Mouse (Mus musculus): ENCODE data around the gene Pigq. TPM values are rescaled to one million over a fixed set of nuclear protein-coding genes. Genes with fewer than 3 reads are reported as not detected.
A peak's percentile ranks its signal among the peaks of the same experiment; 100 is the strongest.

Pigq gene
- polyA plus RNA-seq, 1 experiment from 2014 or later = 77.1 TPM

GRCm38 (mm10) chr17:25880196-25880910 is 64.4 kb downstream of the Pigq start, which contains the start of gene Wfikkn1:
Wfikkn1 (minus strand) TSS chr17:25880858.
- Histone ChIP-seq H3K9me3 (replicated peaks; ENCODE audit: control insufficient read depth, low read length) (no peaks in the 10 kb centered on the region), H3K4me3 (ENCODE audit: low read depth, low read length) (no peak within 1 kb of the TSS), H3K9ac (ENCODE audit: low read depth, low read length) (peak within 1 kb of the TSS; percentile 56; the same call in 1 of the 2 replicates), H3K27me3 (ENCODE audit: control insufficient read depth, insufficient read depth, low read length) (no peaks in the 10 kb centered on the region), H3K4me2 (no peak within 1 kb of the TSS), H3K4me1 (ENCODE audit: control insufficient read depth, insufficient read depth, low read length) (peaks cover 31% of the 10 kb centered on the region), H3K36me3 (ENCODE audit: control insufficient read depth, insufficient read depth, low read length) (peaks cover 11% of the 10 kb centered on the region), H3K27ac (ENCODE audit: low read depth, low read length) (peak within 1 kb of the TSS; percentile 35; the same call in 1 of the 2 replicates)
- no peak for ATAC-seq (replicated peaks; ENCODE audit: insufficient number of reproducible peaks, low FRiP score, low TSS enrichment)
- 52% methylated on average over 5 of the region's 5 CpGs for whole genome bisulfite sequencing (ENCODE audit: insufficient replicate concordance)

- no peak overlapping the region for H3K27ac ChIP-seq (ENCODE audit: low read depth, low read length)
- peaks cover 11% of the 10 kb centered on the region; the same call in 1 of the 2 replicates for H3K36me3 ChIP-seq (ENCODE audit: control insufficient read depth, insufficient read depth, low read length)
- no peak for ATAC-seq (replicated peaks; ENCODE audit: insufficient number of reproducible peaks, low FRiP score, low TSS enrichment)
- H3K4me3 ChIP-seq (ENCODE audit: low read depth, low read length) = no peak overlapping the region
- H3K4me1 ChIP-seq (ENCODE audit: control insufficient read depth, insufficient read depth, low read length) = peaks cover 31% of the 10 kb centered on the region
- WGBS (ENCODE audit: insufficient replicate concordance) = 84% methylated on average over 8 of the region's 8 CpGs
- no peak overlapping the region for H3K4me2 ChIP-seq
- no peak overlapping the region for H3K9ac ChIP-seq (ENCODE audit: low read depth, low read length)
- H3K27me3 ChIP-seq (ENCODE audit: control insufficient read depth, insufficient read depth, low read length) = no peaks in the 10 kb centered on the region
- no peaks in the 10 kb centered on the region for H3K9me3 ChIP-seq (replicated peaks; ENCODE audit: control insufficient read depth, low read length)
These were observed 65.0 kb downstream of the Pigq start for GRCm38 (mm10) chr17:25879750-25880149.

- Histone ChIP-seq H3K4me3 (ENCODE audit: low read depth, low read length) (no peak overlapping the region), H3K9me3 (replicated peaks; ENCODE audit: control insufficient read depth, low read length) (no peaks in the 10 kb centered on the region), H3K27me3 (ENCODE audit: control insufficient read depth, insufficient read depth, low read length) (no peaks in the 10 kb centered on the region), H3K27ac (ENCODE audit: low read depth, low read length) (no peak overlapping the region), H3K4me1 (ENCODE audit: control insufficient read depth, insufficient read depth, low read length) (peaks cover 31% of the 10 kb centered on the region), H3K9ac (ENCODE audit: low read depth, low read length) (no peak overlapping the region), H3K4me2 (no peak overlapping the region), H3K36me3 (ENCODE audit: control insufficient read depth, insufficient read depth, low read length) (peaks cover 11% of the 10 kb centered on the region; the same call in 1 of the 2 replicates)
- WGBS (ENCODE audit: insufficient replicate concordance) = 64% methylated on average over 4 of the region's 4 CpGs
- no peak for ATAC-seq (replicated peaks; ENCODE audit: insufficient number of reproducible peaks, low FRiP score, low TSS enrichment)
These were observed 65.5 kb downstream of the Pigq start for GRCm38 (mm10) chr17:25879261-25879660.

GRCm38 (mm10) chr17:25878611-25879180 is 66.0 kb downstream of the Pigq start:
- WGBS (ENCODE audit: insufficient replicate concordance) = 92% methylated on average over 19 of the region's 19 CpGs
- no peak overlapping the region for H3K9ac ChIP-seq (ENCODE audit: low read depth, low read length)

GRCm38 (mm10) chr17:25877741-25878610 is 66.8 kb downstream of the Pigq start:
- H3K4me3 ChIP-seq (ENCODE audit: low read depth, low read length) = no peak overlapping the region
- peaks cover 36% of the 10 kb centered on the region for H3K4me1 ChIP-seq (ENCODE audit: control insufficient read depth, insufficient read depth, low read length)
- 91% methylated on average over 32 of the region's 32 CpGs for WGBS (ENCODE audit: insufficient replicate concordance)
- H3K9ac ChIP-seq (ENCODE audit: low read depth, low read length) = no peak overlapping the region
- peaks cover 7% of the 10 kb centered on the region; the same call in 1 of the 2 replicates for H3K36me3 ChIP-seq (ENCODE audit: control insufficient read depth, insufficient read depth, low read length)
- H3K9me3 ChIP-seq (replicated peaks; ENCODE audit: control insufficient read depth, low read length) = no peaks in the 10 kb centered on the region
- no peaks in the 10 kb centered on the region for H3K27me3 ChIP-seq (ENCODE audit: control insufficient read depth, insufficient read depth, low read length)
- H3K4me2 ChIP-seq = no peak overlapping the region
- no peak overlapping the region for H3K27ac ChIP-seq (ENCODE audit: low read depth, low read length)
- no peak for ATAC-seq (replicated peaks; ENCODE audit: insufficient number of reproducible peaks, low FRiP score, low TSS enrichment)

More at GRCm38 (mm10) chr17:25878611-25879180, 66.0 kb downstream of the Pigq start:
- Histone ChIP-seq H3K4me1 (ENCODE audit: control insufficient read depth, insufficient read depth, low read length) (peaks cover 36% of the 10 kb centered on the region), H3K27me3 (ENCODE audit: control insufficient read depth, insufficient read depth, low read length) (no peaks in the 10 kb centered on the region), H3K4me2 (no peak overlapping the region), H3K36me3 (ENCODE audit: control insufficient read depth, insufficient read depth, low read length) (peaks cover 11% of the 10 kb centered on the region; the same call in 1 of the 2 replicates), H3K27ac (ENCODE audit: low read depth, low read length) (no peak overlapping the region), H3K4me3 (ENCODE audit: low read depth, low read length) (no peak overlapping the region), H3K9me3 (replicated peaks; ENCODE audit: control insufficient read depth, low read length) (no peaks in the 10 kb centered on the region)
- ATAC-seq (replicated peaks; ENCODE audit: insufficient number of reproducible peaks, low FRiP score, low TSS enrichment) = no peak

- no peaks in the 10 kb centered on the region for H3K27me3 ChIP-seq (ENCODE audit: control insufficient read depth, insufficient read depth, low read length)
- ATAC-seq (replicated peaks; ENCODE audit: insufficient number of reproducible peaks, low FRiP score, low TSS enrichment) = no peak
- WGBS (ENCODE audit: insufficient replicate concordance) = 88% methylated on average over 3 of the region's 3 CpGs
- H3K4me3 ChIP-seq (ENCODE audit: low read depth, low read length) = no peak overlapping the region
- H3K27ac ChIP-seq (ENCODE audit: low read depth, low read length) = no peak overlapping the region
- H3K4me2 ChIP-seq = no peak overlapping the region
- peaks cover 7% of the 10 kb centered on the region; the same call in 1 of the 2 replicates for H3K36me3 ChIP-seq (ENCODE audit: control insufficient read depth, insufficient read depth, low read length)
- H3K4me1 ChIP-seq (ENCODE audit: control insufficient read depth, insufficient read depth, low read length) = peaks cover 33% of the 10 kb centered on the region
- H3K9me3 ChIP-seq (replicated peaks; ENCODE audit: control insufficient read depth, low read length) = no peaks in the 10 kb centered on the region
- no peak overlapping the region for H3K9ac ChIP-seq (ENCODE audit: low read depth, low read length)
These were observed 67.7 kb downstream of the Pigq start for GRCm38 (mm10) chr17:25877025-25877424.

Other genes starting within 250 kb of the Pigq start
- gene Gng13, start 227.8 kb downstream of the Pigq start, polyA plus RNA-seq (2014; fragmentation: Nextera tagmentation; extraction: Ambion mirVana) = 2.1 and 2.7 TPM in 2 replicates
- 12.6 and 12.8 TPM in 2 replicates for gene Chtf18, start 217.5 kb downstream of the Pigq start, polyA plus RNA-seq (2014; fragmentation: Nextera tagmentation; extraction: Ambion mirVana)
- 11.7 and 12.9 TPM in 2 replicates for gene Rpusd1, start 217.3 kb downstream of the Pigq start, polyA plus RNA-seq (2014; fragmentation: Nextera tagmentation; extraction: Ambion mirVana)
- gene Mslnl, start 208.9 kb downstream of the Pigq start, polyA plus RNA-seq (2014; fragmentation: Nextera tagmentation; extraction: Ambion mirVana) = not detected in 2 replicates
- 3.1 and 3.4 TPM in 2 replicates for gene Msln, start 190.6 kb downstream of the Pigq start, polyA plus RNA-seq (2014; fragmentation: Nextera tagmentation; extraction: Ambion mirVana)
- gene Narfl, start 171.2 kb downstream of the Pigq start, polyA plus RNA-seq (2014; fragmentation: Nextera tagmentation; extraction: Ambion mirVana) = 27.9 and 31.8 TPM in 2 replicates
- 47.2 and 52.3 TPM in 2 replicates for gene Haghl, start 159.3 kb downstream of the Pigq start, polyA plus RNA-seq (2014; fragmentation: Nextera tagmentation; extraction: Ambion mirVana)
- 0.13 TPM in 1 of 2 replicates, not detected in the other for gene Ccdc78, start 158.4 kb downstream of the Pigq start, polyA plus RNA-seq (2014; fragmentation: Nextera tagmentation; extraction: Ambion mirVana)
- gene Fam173a, start 152.0 kb downstream of the Pigq start, polyA plus RNA-seq (2014; fragmentation: Nextera tagmentation; extraction: Ambion mirVana) = 71.8 and 74.0 TPM in 2 replicates
- gene AC134908.4, start 149.3 kb downstream of the Pigq start, polyA plus RNA-seq (2014; fragmentation: Nextera tagmentation; extraction: Ambion mirVana) = 0.29 TPM in 1 of 2 replicates, not detected in the other
- 6.2 and 8.3 TPM in 2 replicates for gene Metrn, start 147.8 kb downstream of the Pigq start, polyA plus RNA-seq (2014; fragmentation: Nextera tagmentation; extraction: Ambion mirVana)
- gene Fbxl16, start 135.9 kb downstream of the Pigq start, polyA plus RNA-seq (2014; fragmentation: Nextera tagmentation; extraction: Ambion mirVana) = 1.1 and 1.4 TPM in 2 replicates
- 14.4 and 17.7 TPM in 2 replicates for gene Wdr24, start 121.3 kb downstream of the Pigq start, polyA plus RNA-seq (2014; fragmentation: Nextera tagmentation; extraction: Ambion mirVana)
- 30.9 and 42.6 TPM in 2 replicates for gene Jmjd8, start 116.1 kb downstream of the Pigq start, polyA plus RNA-seq (2014; fragmentation: Nextera tagmentation; extraction: Ambion mirVana)
- 292 and 322 TPM in 2 replicates for gene Stub1, start 111.5 kb downstream of the Pigq start, polyA plus RNA-seq (2014; fragmentation: Nextera tagmentation; extraction: Ambion mirVana)
- gene Rhbdl1, start 107.6 kb downstream of the Pigq start, polyA plus RNA-seq (2014; fragmentation: Nextera tagmentation; extraction: Ambion mirVana) = 1.9 and 2.5 TPM in 2 replicates
- gene Gm20683, start 103.2 kb downstream of the Pigq start, polyA plus RNA-seq (2014; fragmentation: Nextera tagmentation; extraction: Ambion mirVana) = 0.70 and 1.1 TPM in 2 replicates
- gene Rhot2, start 100.1 kb downstream of the Pigq start, polyA plus RNA-seq (2014; fragmentation: Nextera tagmentation; extraction: Ambion mirVana) = 9.6 and 11.9 TPM in 2 replicates
- gene Wdr90, start 83.4 kb downstream of the Pigq start, polyA plus RNA-seq (2014; fragmentation: Nextera tagmentation; extraction: Ambion mirVana) = 12.3 and 14.0 TPM in 2 replicates
- gene Mcrip2, start 76.2 kb downstream of the Pigq start, polyA plus RNA-seq (2014; fragmentation: Nextera tagmentation; extraction: Ambion mirVana) = 160 and 168 TPM in 2 replicates
- 42.7 and 46.0 TPM in 2 replicates for gene Mettl26, start 69.9 kb downstream of the Pigq start, polyA plus RNA-seq (2014; fragmentation: Nextera tagmentation; extraction: Ambion mirVana)
- gene Wfikkn1, start 64.1 kb downstream of the Pigq start, polyA plus RNA-seq (2014; fragmentation: Nextera tagmentation; extraction: Ambion mirVana) = 0.17 and 0.47 TPM in 2 replicates
- 11.0 and 11.7 TPM in 2 replicates for gene Rab40c, start 25.2 kb downstream of the Pigq start, polyA plus RNA-seq (2014; fragmentation: Nextera tagmentation; extraction: Ambion mirVana)
- 0.34 and 0.42 TPM in 2 replicates for gene Nhlrc4, start within 50 bp of the Pigq start, polyA plus RNA-seq (2014; fragmentation: Nextera tagmentation; extraction: Ambion mirVana)
- gene A930017K11Rik, start 7.6 kb upstream of the Pigq start, polyA plus RNA-seq (2014; fragmentation: Nextera tagmentation; extraction: Ambion mirVana) = 0.14 and 0.25 TPM in 2 replicates
- 12.7 and 15.2 TPM in 2 replicates for gene Capn15, start 40.9 kb upstream of the Pigq start, polyA plus RNA-seq (2014; fragmentation: Nextera tagmentation; extraction: Ambion mirVana)
- gene Rab11fip3, start 124.6 kb upstream of the Pigq start, polyA plus RNA-seq (2014; fragmentation: Nextera tagmentation; extraction: Ambion mirVana) = 11.9 and 12.8 TPM in 2 replicates
- 30.5 and 34.3 TPM in 2 replicates for gene Decr2, start 145.4 kb upstream of the Pigq start, polyA plus RNA-seq (2014; fragmentation: Nextera tagmentation; extraction: Ambion mirVana)
- 81.7 and 84.2 TPM in 2 replicates for gene Nme4, start 150.7 kb upstream of the Pigq start, polyA plus RNA-seq (2014; fragmentation: Nextera tagmentation; extraction: Ambion mirVana)
- 0.20 and 0.33 TPM in 2 replicates for gene Tmem8, start 168.4 kb upstream of the Pigq start, polyA plus RNA-seq (2014; fragmentation: Nextera tagmentation; extraction: Ambion mirVana)
- gene Mrpl28, start 178.6 kb upstream of the Pigq start, polyA plus RNA-seq (2014; fragmentation: Nextera tagmentation; extraction: Ambion mirVana) = 241 and 257 TPM in 2 replicates
- gene Axin1, start 193.8 kb upstream of the Pigq start, polyA plus RNA-seq (2014; fragmentation: Nextera tagmentation; extraction: Ambion mirVana) = 7.8 and 10.1 TPM in 2 replicates